Mouse (Mus musculus): ENCODE measurements around the gene Syn2. TPM values are rescaled to one million over a fixed set of nuclear protein-coding genes. Genes with fewer than 3 reads are reported as not detected.
"Not testable (repeated sequence)": the region's sequence is repeated elsewhere in the genome, so short reads cannot be mapped to it uniquely, and the experiment has no call there.

The Syn2 gene
- polyA plus RNA-seq, 1 experiment from 2014 or later, result 8.2 TPM

GRCm38 (mm10) chr6:115231836-115232235, 97.1 kb downstream of the Syn2 start:
- no peaks in the 10 kb centered on the region for H3K36me3 ChIP-seq (ENCODE audit: control insufficient read depth, insufficient read depth, low read length)
- WGBS, result 83% methylated on average over 4 of the region's 4 CpGs
- H3K27ac ChIP-seq (ENCODE audit: low read depth, low read length), result no peak overlapping the region
- H3K27me3 ChIP-seq (ENCODE audit: control insufficient read depth, insufficient read depth, low read length), result no peaks in the 10 kb centered on the region
- H3K4me3 ChIP-seq (ENCODE audit: low read depth, low read length), result no peak overlapping the region
- no peaks in the 10 kb centered on the region for H3K4me1 ChIP-seq (ENCODE audit: control insufficient read depth, insufficient read depth, low read length)
- H3K4me2 ChIP-seq (ENCODE audit: low read depth), result no peak overlapping the region
- ATAC-seq (ENCODE audit: insufficient read depth, low FRiP score, low TSS enrichment) (no peak), DNase-seq (ENCODE audit: low spot score) (no peak)
- H3K9ac ChIP-seq (ENCODE audit: low read length), result no peak overlapping the region
- H3K9me3 ChIP-seq (ENCODE audit: control insufficient read depth, low read length), result no peaks in the 10 kb centered on the region

DNA sequence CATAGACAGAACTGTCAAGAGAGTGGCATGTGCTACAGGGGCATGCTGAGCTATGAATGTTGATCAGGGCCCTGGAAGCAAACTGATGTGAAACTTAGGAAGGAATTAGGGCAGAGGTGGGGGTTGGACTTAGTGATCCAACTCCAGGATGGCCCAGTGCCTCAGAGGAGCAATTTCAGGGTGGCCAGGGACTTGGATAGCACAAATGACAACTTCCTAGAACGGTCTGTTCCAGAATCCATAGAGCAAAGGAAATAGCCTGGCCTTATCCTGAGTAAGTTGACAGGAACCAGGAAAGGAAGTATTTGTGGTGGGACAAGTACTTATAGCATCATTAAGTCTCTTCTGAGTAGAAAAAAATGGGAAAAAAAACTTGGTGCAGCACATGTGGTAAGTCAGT, 97.9 kb downstream of the Syn2 start:
- Histone ChIP-seq H3K36me3 (ENCODE audit: control insufficient read depth, insufficient read depth, low read length) (no peaks in the 10 kb centered on the region), H3K9me3 (ENCODE audit: control insufficient read depth, low read length) (no peaks in the 10 kb centered on the region), H3K27ac (ENCODE audit: low read depth, low read length) (no peak overlapping the region), H3K27me3 (ENCODE audit: control insufficient read depth, insufficient read depth, low read length) (no peaks in the 10 kb centered on the region), H3K4me3 (ENCODE audit: low read depth, low read length) (no peak overlapping the region), H3K9ac (ENCODE audit: low read length) (no peak overlapping the region), H3K4me2 (ENCODE audit: low read depth) (no peak overlapping the region), H3K4me1 (ENCODE audit: control insufficient read depth, insufficient read depth, low read length) (no peaks in the 10 kb centered on the region)
- ATAC-seq (ENCODE audit: insufficient read depth, low FRiP score, low TSS enrichment), result no peak
- DNase-seq (ENCODE audit: low spot score), result no peak
- WGBS, result 84% methylated on average over 1 of the region's 1 CpGs

DNA sequence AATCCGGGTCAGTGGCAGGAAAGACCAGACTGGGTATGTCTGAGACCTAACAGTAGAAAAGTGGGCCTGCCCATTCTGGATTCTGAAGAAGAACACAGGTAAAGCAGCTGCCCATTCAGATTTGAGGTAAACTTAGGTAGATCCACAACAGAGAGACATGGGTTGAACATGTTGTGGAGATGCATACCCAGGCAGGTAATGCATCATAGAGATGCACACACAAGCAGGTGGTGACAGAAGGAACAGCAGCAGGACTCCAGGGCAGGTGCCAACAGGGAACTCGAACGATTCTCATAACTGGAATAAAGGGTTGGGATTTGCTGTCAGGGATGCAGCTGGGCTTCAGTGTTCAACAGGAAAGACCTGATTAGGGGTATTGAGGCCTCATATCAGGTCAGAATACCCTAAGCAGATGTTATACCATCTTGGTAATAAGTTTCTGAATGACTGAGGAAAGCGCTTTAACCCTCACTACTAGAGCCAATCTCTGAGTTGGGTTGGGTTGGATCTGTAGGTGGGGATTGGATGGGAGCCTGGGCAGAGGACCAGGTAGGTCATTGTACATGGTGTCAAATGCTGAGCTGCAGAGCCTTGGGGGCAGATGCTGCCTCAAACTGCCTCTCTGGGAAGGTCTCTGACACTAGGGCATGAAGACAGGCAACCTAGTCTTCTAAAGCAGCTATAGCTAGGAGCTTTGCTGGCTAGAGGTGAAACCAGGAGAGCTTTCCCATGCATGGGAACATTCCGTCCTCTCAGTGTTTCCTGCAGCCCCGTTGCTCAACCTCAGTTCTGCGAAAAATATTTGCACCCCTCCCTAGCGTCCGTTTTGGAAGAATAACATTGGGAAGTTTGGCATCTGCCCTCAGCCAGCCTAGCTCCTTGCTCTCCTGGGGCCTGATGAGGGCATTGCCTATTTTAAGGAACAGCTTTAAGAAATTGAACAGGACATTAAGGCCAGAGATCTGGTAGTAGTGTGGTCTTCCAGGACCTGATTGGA, 103.6 kb downstream of the Syn2 start:
- no peak overlapping the region for H3K9ac ChIP-seq (ENCODE audit: low read length)
- 84% methylated on average over 9 of the region's 9 CpGs for WGBS
- H3K9me3 ChIP-seq (ENCODE audit: control insufficient read depth, low read length), result no peaks in the 10 kb centered on the region
- no peaks in the 10 kb centered on the region for H3K4me1 ChIP-seq (ENCODE audit: control insufficient read depth, insufficient read depth, low read length)
- DNase-seq (ENCODE audit: low spot score) (no peak), ATAC-seq (ENCODE audit: insufficient read depth, low FRiP score, low TSS enrichment) (no peak)
- H3K27ac ChIP-seq (ENCODE audit: low read depth, low read length), result no peak overlapping the region
- no peak overlapping the region for H3K4me2 ChIP-seq (ENCODE audit: low read depth)
- no peak overlapping the region for H3K4me3 ChIP-seq (ENCODE audit: low read depth, low read length)
- H3K36me3 ChIP-seq (ENCODE audit: control insufficient read depth, insufficient read depth, low read length), result no peaks in the 10 kb centered on the region
- no peaks in the 10 kb centered on the region for H3K27me3 ChIP-seq (ENCODE audit: control insufficient read depth, insufficient read depth, low read length)

GRCm38 (mm10) chr6:115239335-115239734, 104.6 kb downstream of the Syn2 start:
- Histone ChIP-seq H3K4me2 (ENCODE audit: low read depth) (no peak overlapping the region), H3K9ac (ENCODE audit: low read length) (no peak overlapping the region), H3K4me3 (ENCODE audit: low read depth, low read length) (no peak overlapping the region), H3K4me1 (ENCODE audit: control insufficient read depth, insufficient read depth, low read length) (no peaks in the 10 kb centered on the region), H3K27ac (ENCODE audit: low read depth, low read length) (no peak overlapping the region), H3K9me3 (ENCODE audit: control insufficient read depth, low read length) (no peaks in the 10 kb centered on the region), H3K27me3 (ENCODE audit: control insufficient read depth, insufficient read depth, low read length) (no peaks in the 10 kb centered on the region), H3K36me3 (ENCODE audit: control insufficient read depth, insufficient read depth, low read length) (no peaks in the 10 kb centered on the region)
- no peak for ATAC-seq (ENCODE audit: insufficient read depth, low FRiP score, low TSS enrichment)
- no peak for DNase-seq (ENCODE audit: low spot score)
- WGBS, result 77% methylated on average over 7 of the region's 7 CpGs

DNA sequence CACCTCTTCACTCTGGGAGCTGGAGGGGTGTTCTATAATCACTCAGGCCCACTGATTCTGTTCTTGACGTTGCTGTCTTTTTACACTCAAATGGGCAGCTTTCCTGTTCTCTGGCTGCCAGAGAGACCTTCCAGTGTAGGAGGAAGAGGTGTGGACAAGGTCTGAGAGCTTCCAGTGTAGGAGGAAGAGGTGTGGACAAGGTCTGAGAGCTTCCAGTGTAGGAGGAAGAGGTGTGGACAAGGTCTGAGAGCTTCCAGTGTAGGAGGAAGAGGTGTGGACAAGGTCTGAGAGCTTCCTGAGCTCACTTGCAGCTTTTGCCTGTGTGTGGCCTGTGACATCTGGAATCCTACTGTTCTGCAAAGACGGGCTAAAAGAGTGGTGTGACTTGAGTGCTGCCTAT, 105.7 kb downstream of the Syn2 start:
- H3K9me3 ChIP-seq (ENCODE audit: control insufficient read depth, low read length); H3K27me3 ChIP-seq (ENCODE audit: control insufficient read depth, insufficient read depth, low read length); H3K9ac ChIP-seq (ENCODE audit: low read length); H3K36me3 ChIP-seq (ENCODE audit: control insufficient read depth, insufficient read depth, low read length); DNase-seq (ENCODE audit: low spot score); H3K4me2 ChIP-seq (ENCODE audit: low read depth); H3K27ac ChIP-seq (ENCODE audit: low read depth, low read length); H3K4me1 ChIP-seq (ENCODE audit: control insufficient read depth, insufficient read depth, low read length); ATAC-seq (ENCODE audit: insufficient read depth, low FRiP score, low TSS enrichment); H3K4me3 ChIP-seq (ENCODE audit: low read depth, low read length): not testable (repeated sequence)
- 50% methylated on average over 2 of the region's 2 CpGs for WGBS

- no peak overlapping the region for H3K27ac ChIP-seq (ENCODE audit: low read depth, low read length)
- no peak overlapping the region for H3K4me2 ChIP-seq (ENCODE audit: low read depth)
- no peak overlapping the region for H3K4me3 ChIP-seq (ENCODE audit: low read depth, low read length)
- DNase-seq (ENCODE audit: low spot score) (no peak), ATAC-seq (ENCODE audit: insufficient read depth, low FRiP score, low TSS enrichment) (no peak)
- 87% methylated on average over 3 of the region's 3 CpGs for WGBS
- no peaks in the 10 kb centered on the region for H3K4me1 ChIP-seq (ENCODE audit: control insufficient read depth, insufficient read depth, low read length)
- H3K27me3 ChIP-seq (ENCODE audit: control insufficient read depth, insufficient read depth, low read length), result no peaks in the 10 kb centered on the region
- H3K36me3 ChIP-seq (ENCODE audit: control insufficient read depth, insufficient read depth, low read length), result no peaks in the 10 kb centered on the region
- no peaks in the 10 kb centered on the region for H3K9me3 ChIP-seq (ENCODE audit: control insufficient read depth, low read length)
- no peak overlapping the region for H3K9ac ChIP-seq (ENCODE audit: low read length)
Measured at GRCm38 (mm10) chr6:115241131-115241699, 106.5 kb downstream of the Syn2 start.

GRCm38 (mm10) chr6:115241939-115242338, 107.2 kb downstream of the Syn2 start:
- ATAC-seq (ENCODE audit: insufficient read depth, low FRiP score, low TSS enrichment) (no peak), DNase-seq (ENCODE audit: low spot score) (no peak)
- no peak overlapping the region for H3K9ac ChIP-seq (ENCODE audit: low read length)
- H3K27ac ChIP-seq (ENCODE audit: low read depth, low read length), result no peak overlapping the region
- no peaks in the 10 kb centered on the region for H3K36me3 ChIP-seq (ENCODE audit: control insufficient read depth, insufficient read depth, low read length)
- no peaks in the 10 kb centered on the region for H3K4me1 ChIP-seq (ENCODE audit: control insufficient read depth, insufficient read depth, low read length)
- H3K9me3 ChIP-seq (ENCODE audit: control insufficient read depth, low read length), result no peaks in the 10 kb centered on the region
- no peaks in the 10 kb centered on the region for H3K27me3 ChIP-seq (ENCODE audit: control insufficient read depth, insufficient read depth, low read length)
- no peak overlapping the region for H3K4me3 ChIP-seq (ENCODE audit: low read depth, low read length)
- H3K4me2 ChIP-seq (ENCODE audit: low read depth), result no peak overlapping the region
- WGBS, result 83% methylated on average over 3 of the region's 3 CpGs

- Histone ChIP-seq H3K9ac (ENCODE audit: low read length) (no peak overlapping the region), H3K4me2 (ENCODE audit: low read depth) (no peak overlapping the region), H3K27me3 (ENCODE audit: control insufficient read depth, insufficient read depth, low read length) (no peaks in the 10 kb centered on the region), H3K4me3 (ENCODE audit: low read depth, low read length) (no peak overlapping the region), H3K36me3 (ENCODE audit: control insufficient read depth, insufficient read depth, low read length) (no peaks in the 10 kb centered on the region), H3K9me3 (ENCODE audit: control insufficient read depth, low read length) (no peaks in the 10 kb centered on the region), H3K27ac (ENCODE audit: low read depth, low read length) (no peak overlapping the region), H3K4me1 (ENCODE audit: control insufficient read depth, insufficient read depth, low read length) (no peaks in the 10 kb centered on the region)
- no peak for DNase-seq (ENCODE audit: low spot score)
- no peak for ATAC-seq (ENCODE audit: insufficient read depth, low FRiP score, low TSS enrichment)
- 75% methylated on average over 2 of the region's 2 CpGs for WGBS
Measured at GRCm38 (mm10) chr6:115244222-115244621, 109.5 kb downstream of the Syn2 start.
